Mouse (Mus musculus): ENCODE measurements around the gene Aqp7. TPM values are rescaled to one million over a fixed set of nuclear protein-coding genes. Genes with fewer than 3 reads are reported as not detected.

The Aqp7 gene
- total and polyA plus RNA-seq, 2 experiments from 2014 or later, result 10.8 to 20.6 TPM

GRCm38 (mm10) chr4:41073008-41073817, 25.3 kb upstream of the Aqp7 start:
- H3K36me3 ChIP-seq (replicated peaks; ENCODE audit: control insufficient read depth, insufficient read depth, low read length), result no peaks in the 10 kb centered on the region
- no peak overlapping the region for H3K4me2 ChIP-seq (ENCODE audit: low read depth, low read length)
- DNase-seq (ENCODE audit: low spot score) (no peak), ATAC-seq (ENCODE audit: insufficient read depth, low read depth) (no peak)
- H3K9ac ChIP-seq (replicated peaks; ENCODE audit: low read depth, low read length), result no peak overlapping the region
- no peak for TF ChIP-seq CTCF (IDR thresholded peaks at IDR 0.05; ENCODE audit: low read depth)
- H3K27me3 ChIP-seq (ENCODE audit: control insufficient read depth, insufficient read depth, low read length), result no peaks in the 10 kb centered on the region
- H3K27ac ChIP-seq (ENCODE audit: low read depth), result no peak overlapping the region
- no peaks in the 10 kb centered on the region for H3K4me1 ChIP-seq (ENCODE audit: control insufficient read depth, insufficient read depth)
- WGBS, result 69% methylated on average over 12 of the region's 12 CpGs
- H3K4me3 ChIP-seq (ENCODE audit: low read depth, low read length), result no peak overlapping the region
- no peaks in the 10 kb centered on the region for H3K9me3 ChIP-seq (replicated peaks; ENCODE audit: control insufficient read depth, low read length)

DNA sequence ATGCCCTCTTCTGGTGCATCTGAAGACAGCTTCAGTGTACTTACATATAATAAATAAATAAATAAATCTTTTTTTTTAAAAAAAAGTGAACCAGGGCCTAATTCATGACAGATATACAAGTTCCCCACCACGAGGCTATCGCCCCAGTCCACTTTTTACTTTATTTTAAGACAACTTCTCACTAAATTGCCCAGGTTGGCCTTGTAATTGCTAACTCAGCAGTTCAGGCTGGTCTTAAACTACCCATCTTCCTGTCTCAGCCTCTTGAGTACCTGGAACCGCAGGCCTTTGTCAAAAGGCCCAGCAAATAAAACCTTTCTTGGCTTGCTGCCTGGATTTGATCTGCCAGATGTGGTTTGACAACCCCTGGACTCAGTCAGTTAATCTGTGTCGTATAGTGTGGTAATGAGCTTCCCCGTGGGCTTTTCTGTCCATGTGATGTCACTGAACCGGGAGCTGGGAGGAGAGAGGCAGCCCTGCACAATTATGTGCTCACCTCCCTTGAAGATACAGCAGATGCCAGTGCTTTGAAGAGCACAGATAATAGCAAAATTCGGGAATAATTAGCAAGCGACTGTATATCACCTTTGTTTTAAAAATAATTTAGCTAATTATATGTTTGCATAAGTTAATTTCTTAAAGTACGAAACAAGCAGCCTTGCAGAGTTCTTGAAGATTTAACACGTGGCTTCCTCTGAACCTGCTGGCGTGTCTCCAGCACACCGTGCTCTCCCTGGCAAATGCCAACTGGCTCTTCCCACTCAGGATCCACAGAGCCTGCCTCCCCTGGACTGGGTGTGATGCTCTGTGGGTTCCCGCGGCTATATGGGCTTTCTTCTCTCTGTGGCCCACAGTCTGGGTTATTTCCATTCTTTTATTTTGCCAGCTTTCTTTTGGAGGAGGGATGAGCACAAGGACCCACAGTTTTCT, 23.8 kb upstream of the Aqp7 start:
- no peaks in the 10 kb centered on the region for H3K36me3 ChIP-seq (replicated peaks; ENCODE audit: control insufficient read depth, insufficient read depth, low read length)
- no peak overlapping the region for H3K4me3 ChIP-seq (ENCODE audit: low read depth, low read length)
- no peak overlapping the region for H3K4me2 ChIP-seq (ENCODE audit: low read depth, low read length)
- DNase-seq (ENCODE audit: low spot score) (no peak), ATAC-seq (ENCODE audit: insufficient read depth, low read depth) (no peak)
- no peaks in the 10 kb centered on the region for H3K4me1 ChIP-seq (ENCODE audit: control insufficient read depth, insufficient read depth)
- TF ChIP-seq CTCF (IDR thresholded peaks at IDR 0.05; ENCODE audit: low read depth) (no peak), EP300 (IDR thresholded peaks at IDR 0.05; ENCODE audit: low read depth) (no peak)
- 73% methylated on average over 14 of the region's 14 CpGs for WGBS
- H3K27me3 ChIP-seq (ENCODE audit: control insufficient read depth, insufficient read depth, low read length), result no peaks in the 10 kb centered on the region
- no peak overlapping the region for H3K27ac ChIP-seq (ENCODE audit: low read depth)
- H3K9me3 ChIP-seq (replicated peaks; ENCODE audit: control insufficient read depth, low read length), result no peaks in the 10 kb centered on the region
- H3K9ac ChIP-seq (replicated peaks; ENCODE audit: low read depth, low read length), result no peak overlapping the region

GRCm38 (mm10) chr4:41065196-41065595, 17.3 kb upstream of the Aqp7 start:
- ATAC-seq (ENCODE audit: insufficient read depth, low read depth) (no peak), DNase-seq (ENCODE audit: low spot score) (no peak)
- Histone ChIP-seq H3K9me3 (replicated peaks; ENCODE audit: control insufficient read depth, low read length) (no peaks in the 10 kb centered on the region), H3K4me2 (ENCODE audit: low read depth, low read length) (no peak overlapping the region), H3K36me3 (replicated peaks; ENCODE audit: control insufficient read depth, insufficient read depth, low read length) (no peaks in the 10 kb centered on the region), H3K9ac (replicated peaks; ENCODE audit: low read depth, low read length) (no peak overlapping the region), H3K27ac (ENCODE audit: low read depth) (no peak overlapping the region), H3K4me3 (ENCODE audit: low read depth, low read length) (no peak overlapping the region), H3K27me3 (ENCODE audit: control insufficient read depth, insufficient read depth, low read length) (0 out of 2 replicates have a peak, but pooled peaks cover 4% of the 10 kb centered on the region), H3K4me1 (ENCODE audit: control insufficient read depth, insufficient read depth) (no peaks in the 10 kb centered on the region)
- 70% methylated on average over 4 of the region's 4 CpGs for WGBS
- no peak for TF ChIP-seq CTCF (IDR thresholded peaks at IDR 0.05; ENCODE audit: low read depth)
- no peak for TF ChIP-seq EP300 (IDR thresholded peaks at IDR 0.05; ENCODE audit: low read depth)

DNA sequence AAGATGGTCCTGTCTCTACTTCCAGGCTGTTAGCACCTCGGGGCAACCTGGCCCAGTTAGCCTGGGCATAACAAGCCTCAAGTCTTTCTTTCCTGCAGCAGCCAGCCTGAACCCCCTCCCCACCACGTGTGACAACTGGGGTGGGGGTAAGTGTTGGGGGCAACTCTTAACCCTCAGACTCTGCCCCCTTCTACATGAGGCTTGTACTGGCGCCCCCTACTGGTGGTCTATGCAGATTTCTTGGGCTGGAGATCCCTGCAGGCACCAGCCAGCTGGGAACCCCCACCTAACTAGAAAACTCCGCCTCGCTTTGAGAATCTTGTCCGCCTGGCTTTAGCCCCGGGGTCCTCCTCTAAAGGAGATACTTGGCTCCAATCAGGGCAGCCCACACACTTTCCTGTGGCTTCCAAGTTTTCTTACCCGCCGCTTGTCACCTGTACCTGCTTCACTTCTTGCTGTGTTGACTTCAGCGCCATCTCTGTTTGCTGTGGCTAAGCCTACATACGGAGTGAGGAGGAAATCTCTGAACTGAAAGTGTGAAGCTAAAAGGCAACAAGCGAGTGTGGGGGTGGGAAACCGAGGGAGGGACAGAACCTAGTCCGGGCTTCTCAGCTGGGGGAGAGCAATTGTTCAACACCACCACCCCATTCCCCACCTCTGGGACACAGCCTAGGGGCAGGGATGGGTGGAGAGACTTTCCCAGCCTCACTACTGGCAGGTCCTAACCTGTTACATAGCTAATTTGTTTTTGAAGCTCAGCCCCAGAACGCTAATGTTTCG, 16.1 kb upstream of the Aqp7 start:
- Histone ChIP-seq H3K9me3 (replicated peaks; ENCODE audit: control insufficient read depth, low read length) (no peaks in the 10 kb centered on the region), H3K9ac (replicated peaks; ENCODE audit: low read depth, low read length) (no peak overlapping the region; the same call in 1 of the 2 replicates), H3K4me1 (ENCODE audit: control insufficient read depth, insufficient read depth) (no peaks in the 10 kb centered on the region), H3K4me3 (ENCODE audit: low read depth, low read length) (peak overlapping the region; percentile 21), H3K27me3 (ENCODE audit: control insufficient read depth, insufficient read depth, low read length) (0 out of 2 replicates have a peak, but pooled peaks cover 4% of the 10 kb centered on the region), H3K36me3 (replicated peaks; ENCODE audit: control insufficient read depth, insufficient read depth, low read length) (no peaks in the 10 kb centered on the region), H3K27ac (ENCODE audit: low read depth) (no peak overlapping the region), H3K4me2 (ENCODE audit: low read depth, low read length) (peak overlapping the region; percentile 48)
- ATAC-seq (ENCODE audit: insufficient read depth, low read depth), result no peak
- DNase-seq (ENCODE audit: low spot score), result no peak
- 17% methylated on average over 16 of the region's 16 CpGs for WGBS
- TF ChIP-seq CTCF (IDR thresholded peaks at IDR 0.05; ENCODE audit: low read depth) (peak; percentile 34), EP300 (IDR thresholded peaks at IDR 0.05; ENCODE audit: low read depth) (no peak)

DNA sequence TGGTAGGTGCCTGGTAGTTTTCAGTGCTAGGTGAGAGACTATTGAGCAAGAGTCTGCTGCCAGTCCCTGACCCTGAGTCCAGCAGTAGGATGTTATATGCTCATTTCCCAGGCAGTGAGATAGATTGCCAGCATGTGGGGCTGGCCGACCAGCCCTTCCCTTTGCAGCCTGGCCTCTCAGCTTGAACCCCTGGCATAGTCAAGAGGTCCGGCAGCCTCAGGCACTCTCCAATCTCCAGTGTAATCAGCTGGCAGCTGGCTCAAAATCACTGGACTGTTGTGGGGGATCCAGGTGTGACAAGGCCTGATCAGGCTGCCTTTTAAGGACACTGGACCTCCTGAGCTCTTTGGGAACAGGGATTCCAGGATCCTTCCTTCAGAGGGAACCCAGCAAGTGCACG, 15.4 kb upstream of the Aqp7 start:
- DNase-seq (ENCODE audit: low spot score), result no peak
- H3K27me3 ChIP-seq (ENCODE audit: control insufficient read depth, insufficient read depth, low read length), result 0 out of 2 replicates have a peak, but pooled peaks cover 4% of the 10 kb centered on the region
- no peak for ATAC-seq (ENCODE audit: insufficient read depth, low read depth)
- no peak overlapping the region for H3K4me3 ChIP-seq (ENCODE audit: low read depth, low read length)
- 27% methylated on average over 3 of the region's 3 CpGs for WGBS
- TF ChIP-seq EP300 (IDR thresholded peaks at IDR 0.05; ENCODE audit: low read depth) (no peak), CTCF (IDR thresholded peaks at IDR 0.05; ENCODE audit: low read depth) (no peak)
- H3K27ac ChIP-seq (ENCODE audit: low read depth), result no peak overlapping the region
- no peaks in the 10 kb centered on the region for H3K4me1 ChIP-seq (ENCODE audit: control insufficient read depth, insufficient read depth)
- no peak overlapping the region for H3K9ac ChIP-seq (replicated peaks; ENCODE audit: low read depth, low read length)
- H3K9me3 ChIP-seq (replicated peaks; ENCODE audit: control insufficient read depth, low read length), result no peaks in the 10 kb centered on the region
- no peaks in the 10 kb centered on the region for H3K36me3 ChIP-seq (replicated peaks; ENCODE audit: control insufficient read depth, insufficient read depth, low read length)
- H3K4me2 ChIP-seq (ENCODE audit: low read depth, low read length), result no peak overlapping the region

Measured in heart, postnatal 0 days (tissue).